Mouse (Mus musculus): ENCODE measurements around the gene Cnpy3.
"Not testable (repeated sequence)": the region's sequence is repeated elsewhere in the genome, so short reads cannot be mapped to it uniquely, and the experiment has no call there.

Gene Cnpy3

DNA sequence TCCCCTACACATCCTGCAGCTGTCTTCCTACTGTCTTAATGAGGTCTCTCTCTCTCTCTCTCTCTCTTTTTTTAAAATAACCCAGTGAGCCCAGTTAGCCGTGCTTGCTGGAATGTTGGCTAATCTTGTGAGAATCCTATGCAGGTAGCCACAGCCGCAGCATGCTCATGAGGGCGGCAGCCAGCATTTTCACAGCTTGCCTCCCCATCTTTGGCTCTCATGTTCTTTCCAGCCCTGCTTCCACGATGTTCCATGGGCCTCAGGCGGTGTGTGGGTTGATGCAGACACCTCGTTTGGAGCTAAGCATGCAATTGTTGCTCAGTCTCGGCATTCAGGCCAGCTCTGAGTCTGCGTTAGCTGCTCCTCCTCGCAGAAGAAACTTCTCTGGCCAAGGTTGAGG lies 12.9 kb upstream of the Cnpy3 start:
- in situ Hi-C loops (cut with MseI, MboI), result not testable (repeated sequence)

DNA sequence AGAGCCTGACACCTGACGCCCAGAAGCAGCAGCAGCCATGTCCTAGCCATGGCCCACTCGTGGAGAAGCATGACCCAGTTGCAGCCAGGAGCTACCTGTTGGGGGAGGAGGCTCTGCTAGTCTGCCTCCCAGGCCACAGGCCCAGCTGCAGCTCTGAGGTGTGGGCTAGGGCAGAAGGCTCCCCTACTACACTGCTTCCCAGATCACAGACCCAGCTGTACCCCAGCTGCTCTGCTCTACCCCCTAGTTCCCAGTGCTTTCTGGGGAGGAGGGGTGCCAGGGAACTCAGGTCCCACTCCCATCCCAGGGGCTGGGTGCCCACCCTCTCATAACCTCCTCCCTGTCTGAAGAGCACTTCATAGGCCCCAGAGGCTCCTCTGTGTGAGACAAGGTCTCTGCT lies 11.5 kb upstream of the Cnpy3 start, which contains the start of gene Ptcra:
Ptcra (minus strand) TSS at position 169 of the 400 bp plus-strand sequence.
- in situ Hi-C loops (cut with MseI, MboI), result no loop called here

DNA sequence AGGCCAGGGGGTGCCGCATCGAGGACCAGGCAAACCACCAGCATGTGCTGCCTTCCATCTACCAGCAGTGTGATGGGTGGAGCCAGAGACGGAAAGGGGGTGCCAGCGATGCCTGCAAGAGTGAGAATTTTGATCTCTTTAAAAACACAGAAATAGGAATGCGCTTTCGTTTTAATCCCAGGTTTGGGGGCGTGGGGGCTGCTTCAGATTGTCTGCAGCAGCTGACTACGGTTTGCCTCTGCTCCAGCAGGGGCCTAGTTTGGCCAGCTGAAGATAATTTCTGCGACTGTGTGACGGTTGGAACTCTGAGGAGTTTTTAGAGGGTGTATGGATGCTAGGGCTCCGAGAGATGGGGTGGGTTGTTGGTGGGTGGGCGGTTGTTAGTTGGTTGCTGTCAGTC lies 6.7 kb upstream of the Cnpy3 start:
- in situ Hi-C loops (cut with MseI, MboI), result no loop called here

DNA sequence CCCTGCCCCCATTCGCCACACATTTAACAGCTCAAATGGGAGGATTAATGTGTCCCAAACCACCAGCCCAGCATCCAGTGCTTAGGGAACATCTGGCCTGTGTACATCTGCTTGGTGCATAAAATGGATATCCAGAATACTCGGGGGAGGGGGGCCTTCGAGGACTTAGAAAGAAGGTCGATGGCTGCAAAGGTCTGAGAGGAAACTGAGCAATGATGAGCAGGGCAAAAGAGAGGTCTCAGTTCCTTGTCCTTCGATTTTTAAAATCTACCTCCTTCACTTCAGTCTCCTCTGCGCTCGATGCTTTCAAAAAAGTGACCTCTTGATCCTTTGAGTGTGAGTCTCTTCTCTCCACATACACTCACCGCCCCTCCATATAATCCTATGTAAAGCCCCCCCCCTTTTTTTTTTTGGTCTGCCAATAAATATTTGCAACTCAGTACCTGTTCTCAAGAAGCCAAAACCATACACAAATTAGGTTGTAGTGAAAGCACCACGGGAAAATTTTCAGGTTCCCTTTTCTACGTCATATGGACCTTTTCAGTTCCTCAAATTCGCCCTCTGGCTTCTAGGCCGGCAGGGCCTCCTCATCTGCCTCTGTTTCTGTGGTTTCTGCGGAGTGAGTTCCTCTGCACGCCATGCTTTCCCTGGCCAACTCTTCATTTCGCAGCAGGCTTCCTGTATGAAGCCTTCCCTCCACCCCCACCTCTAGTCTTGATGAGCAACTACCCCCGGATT lies 789 bp downstream of the Cnpy3 start:
- in situ Hi-C loops (cut with MseI, MboI), result no loop called here

DNA sequence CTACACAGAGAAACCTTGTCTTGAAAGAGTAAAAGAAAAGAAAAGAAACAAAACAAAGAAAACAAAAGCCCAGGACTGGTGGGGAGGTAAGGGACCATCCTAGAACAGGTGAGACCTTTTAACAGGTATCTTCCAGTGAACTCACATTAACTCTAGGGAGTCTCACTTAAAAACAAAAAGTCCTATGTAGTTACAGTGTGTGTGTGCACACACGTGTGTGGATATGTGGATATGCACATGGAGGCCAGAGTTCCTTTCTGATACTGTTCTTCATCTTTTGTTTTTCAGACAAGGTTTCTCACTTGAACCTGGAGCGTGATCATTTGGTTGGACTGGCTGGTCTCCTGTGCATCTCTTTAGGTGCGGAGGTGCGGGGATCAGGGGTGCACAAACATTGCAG lies 1.4 kb downstream of the Cnpy3 start:
- in situ Hi-C loops (cut with MseI, MboI), result no loop called here

DNA sequence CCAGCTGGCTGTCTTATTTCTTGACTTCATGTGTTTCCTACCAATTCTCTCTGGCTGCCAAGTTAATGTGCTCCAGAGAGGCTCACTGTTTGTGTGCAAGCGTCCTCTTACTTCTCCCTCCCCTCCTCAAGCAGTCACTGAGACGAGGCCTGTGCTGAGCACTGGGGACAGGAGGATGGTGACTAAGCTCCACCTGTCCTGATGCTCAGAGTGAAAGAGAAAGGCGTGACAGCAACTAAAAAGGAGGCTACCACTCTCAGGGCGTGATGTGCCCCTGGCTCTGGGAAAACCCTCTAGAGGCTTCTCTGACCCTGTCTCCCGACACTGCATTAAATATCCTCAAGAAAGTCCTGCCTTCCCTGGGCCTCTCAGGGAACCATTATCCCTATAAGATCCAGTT lies 2.7 kb downstream of the Cnpy3 start:
- in situ Hi-C loops (cut with MseI, MboI), result no loop called here

DNA sequence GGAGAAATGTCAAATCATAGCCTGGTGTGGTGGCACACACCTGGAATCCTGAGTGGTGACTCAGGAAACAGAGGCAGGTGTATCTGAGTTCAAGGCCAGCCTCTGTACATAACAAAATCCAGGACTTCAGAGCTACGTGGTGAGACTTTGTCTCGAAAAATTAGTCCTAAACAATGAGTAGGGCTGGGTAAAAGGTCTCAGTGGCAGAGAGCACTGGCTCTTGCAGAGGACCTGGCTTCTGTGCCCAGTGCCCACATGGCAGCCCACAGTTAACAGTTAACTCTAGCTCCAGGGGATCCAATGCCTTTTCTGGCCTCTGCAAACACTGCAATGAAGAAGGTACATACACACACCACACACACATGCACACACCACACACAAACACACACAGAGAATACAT lies 4.2 kb downstream of the Cnpy3 start:
- in situ Hi-C loops (cut with MseI, MboI), result no loop called here

DNA sequence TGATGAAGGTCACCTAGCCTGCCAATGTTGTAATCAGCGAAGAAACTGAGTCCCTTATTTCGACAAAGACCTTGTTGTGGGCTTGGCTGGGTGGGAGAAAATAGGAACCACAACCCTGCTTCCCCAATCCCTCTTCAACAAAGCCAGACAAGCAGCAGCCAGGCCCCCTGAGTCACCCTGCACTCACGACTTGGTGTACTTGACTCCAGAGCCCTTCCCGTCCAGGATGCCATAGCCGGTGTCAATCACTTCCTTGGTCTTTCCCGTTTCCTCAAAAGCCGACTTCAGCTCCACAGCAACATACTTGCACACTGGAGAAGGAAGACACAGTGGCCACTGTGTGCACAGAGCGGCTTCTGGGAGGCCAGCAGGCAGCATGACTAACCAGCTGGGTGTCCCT lies 4.8 kb downstream of the Cnpy3 start:
- in situ Hi-C loops (cut with MseI, MboI), result no loop called here

DNA sequence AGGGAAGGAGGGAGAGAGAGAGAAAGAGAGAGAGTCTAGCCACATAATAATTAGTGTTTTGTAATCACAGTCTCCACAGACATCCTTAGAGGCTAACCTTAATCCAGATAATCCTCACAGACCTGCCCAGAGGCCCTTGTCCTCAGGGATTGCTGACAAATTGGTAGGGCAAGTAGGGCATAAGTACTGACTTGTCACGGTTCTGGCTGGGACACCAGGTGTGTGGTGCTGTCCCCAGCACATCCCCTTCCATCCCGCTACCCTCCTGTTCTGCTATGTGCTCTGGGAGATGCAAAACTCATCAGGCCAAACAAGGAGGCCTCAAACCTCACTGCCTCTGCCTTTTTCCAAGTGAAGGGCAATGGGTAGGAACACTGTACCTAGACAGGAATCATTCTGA lies 6.5 kb downstream of the Cnpy3 start:
- in situ Hi-C loops (cut with MseI, MboI), result no loop called here

DNA sequence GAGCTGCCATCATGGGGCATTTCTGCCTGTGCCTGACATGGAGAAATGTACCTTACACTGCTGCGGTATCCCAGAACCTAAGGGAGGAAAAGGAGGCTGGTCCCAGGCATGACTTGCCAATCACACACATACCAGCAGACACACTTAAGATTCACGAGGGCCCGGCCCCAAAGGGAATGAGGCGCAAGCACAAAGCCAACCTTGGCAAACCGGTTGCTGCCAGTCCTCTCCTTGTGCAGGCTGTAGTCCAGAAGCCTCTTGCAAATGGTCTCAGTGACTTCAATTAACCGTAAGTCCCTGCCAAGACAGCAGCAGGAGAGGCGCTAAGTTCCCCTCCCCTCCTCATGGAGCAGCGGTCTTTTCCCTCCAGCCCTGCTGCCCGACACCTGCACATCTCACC lies 9.0 kb downstream of the Cnpy3 start:
- in situ Hi-C loops (cut with MseI, MboI), result no loop called here

DNA sequence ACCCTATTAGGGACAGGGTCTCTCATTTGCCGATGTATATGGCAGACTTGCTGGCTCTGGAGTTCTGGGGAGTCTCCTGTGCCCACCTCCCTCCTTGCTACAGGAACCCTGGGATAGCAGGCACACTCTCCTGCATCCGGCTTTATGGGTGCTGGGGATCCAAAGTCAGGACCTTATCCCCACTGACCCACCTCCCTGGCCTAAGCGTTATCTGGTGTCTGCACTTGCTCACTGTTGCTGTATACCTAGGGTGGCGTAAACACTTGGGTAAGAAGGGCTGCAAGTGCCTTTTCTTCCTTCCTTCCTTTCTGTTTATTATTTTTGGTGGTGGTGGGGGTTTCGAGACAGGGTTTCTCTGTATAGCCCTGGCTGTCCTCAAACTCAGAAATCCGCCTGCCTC lies 10.7 kb downstream of the Cnpy3 start:
- in situ Hi-C loops (cut with MseI, MboI), result no loop called here

DNA sequence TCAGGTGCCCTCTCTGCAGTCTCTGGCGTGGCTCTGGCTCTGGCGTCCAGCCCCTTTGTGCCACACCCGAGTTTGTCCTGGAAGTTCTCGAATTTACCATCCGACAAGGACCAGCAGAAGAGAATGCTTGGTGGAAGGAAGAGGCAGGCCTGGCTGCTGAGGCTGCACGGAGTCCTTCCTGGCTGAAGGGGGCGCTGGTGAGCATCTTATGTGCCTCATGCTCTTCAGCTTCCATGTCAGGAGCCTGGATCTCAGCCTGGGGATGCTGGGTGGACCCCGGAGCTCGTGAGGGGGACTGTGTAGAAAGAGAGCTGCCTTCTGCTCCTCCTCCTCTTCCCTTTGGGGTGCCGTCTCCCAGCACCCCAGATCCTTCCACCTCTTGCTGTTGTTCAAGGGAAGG lies 15.9 kb downstream of the Cnpy3 start:
- in situ Hi-C loops (cut with MseI, MboI), result no loop called here

DNA sequence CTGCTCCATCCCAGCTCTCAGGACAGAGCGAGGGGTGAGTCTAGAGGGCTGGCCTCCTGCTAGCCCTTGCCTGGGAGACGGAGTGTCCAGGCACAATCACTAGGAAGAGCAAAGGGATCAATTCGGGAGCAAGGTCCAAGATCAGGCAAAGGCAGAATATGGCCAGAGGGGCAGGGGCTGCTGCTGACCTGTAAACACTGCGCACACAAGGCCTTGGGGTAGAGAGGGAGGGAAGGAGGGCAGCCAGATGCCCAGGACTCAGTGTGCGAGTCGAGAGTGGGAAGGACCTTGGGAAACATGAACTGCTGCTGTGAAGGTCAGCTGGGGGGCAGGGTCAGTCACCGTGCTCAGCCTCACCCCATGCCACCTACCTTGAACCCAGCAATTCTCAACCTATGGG lies 16.7 kb downstream of the Cnpy3 start:
- in situ Hi-C loops (cut with MseI, MboI), result no loop called here

DNA sequence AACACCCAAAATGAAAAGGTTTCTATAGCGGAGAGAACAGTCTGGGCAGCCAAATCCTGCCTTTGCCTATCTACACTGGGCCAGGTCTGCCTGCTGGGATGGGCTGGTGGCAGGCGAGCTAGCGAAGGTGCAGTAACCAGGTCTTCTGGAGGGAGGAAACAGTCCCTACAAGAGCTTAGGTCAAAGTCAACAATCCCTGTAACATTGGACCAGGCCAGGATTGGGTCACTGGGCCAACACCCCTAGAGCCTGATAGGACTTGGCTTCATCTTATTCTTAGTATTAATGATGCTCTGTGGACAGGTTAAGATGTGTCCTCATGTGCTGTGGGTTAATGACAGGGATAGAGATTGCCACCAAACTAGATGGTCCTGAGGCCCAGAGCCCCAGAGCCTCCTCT lies 18.0 kb downstream of the Cnpy3 start:
- in situ Hi-C loops (cut with MseI, MboI), result no loop called here

DNA sequence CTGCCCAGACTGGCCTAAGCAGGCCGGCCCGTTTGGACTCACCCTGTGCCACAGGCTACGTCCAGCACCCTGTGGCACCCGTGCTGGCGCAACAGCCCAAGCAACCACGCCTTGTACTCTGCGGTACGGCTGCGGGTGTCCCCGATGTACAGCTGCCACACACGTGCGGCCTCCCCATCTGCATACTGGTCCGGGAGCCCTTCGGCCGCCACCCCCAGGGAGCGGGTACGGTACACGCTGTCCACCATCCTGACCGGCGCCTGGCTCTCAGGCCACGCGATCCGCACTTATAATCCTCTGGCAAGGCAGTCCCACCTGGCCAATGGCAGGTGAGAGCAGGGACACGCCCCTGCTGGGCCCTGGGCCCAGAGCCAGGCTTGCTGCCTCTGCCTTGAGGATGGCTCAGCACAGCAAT lies 23.1 kb downstream of the Cnpy3 start, which contains the start of gene Gnmt:
Gnmt (minus strand) TSS at position 265 of the 415 bp plus-strand sequence.
- in situ Hi-C loops (cut with MseI, MboI), result no loop called here

DNA sequence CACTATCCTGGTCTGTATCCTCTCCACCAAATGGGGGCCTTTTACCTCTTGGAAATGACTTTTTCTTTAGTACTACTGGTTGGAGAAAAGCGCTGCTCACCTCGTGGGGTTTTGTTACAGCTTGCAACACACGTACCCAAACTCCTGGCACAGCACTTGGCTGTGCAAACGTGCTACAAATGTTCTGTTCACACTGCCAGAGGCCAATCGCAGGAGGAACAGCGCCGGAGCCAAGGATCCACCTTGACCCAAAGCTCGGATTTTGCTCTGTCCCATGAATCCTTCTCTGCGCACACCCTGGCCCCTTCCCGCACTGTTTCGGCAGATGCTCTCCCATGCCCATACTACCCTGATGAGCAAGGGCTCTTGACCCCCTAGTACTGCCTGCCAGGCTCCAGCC lies 23.5 kb downstream of the Cnpy3 start:
- in situ Hi-C loops (cut with MseI, MboI), result no loop called here

DNA sequence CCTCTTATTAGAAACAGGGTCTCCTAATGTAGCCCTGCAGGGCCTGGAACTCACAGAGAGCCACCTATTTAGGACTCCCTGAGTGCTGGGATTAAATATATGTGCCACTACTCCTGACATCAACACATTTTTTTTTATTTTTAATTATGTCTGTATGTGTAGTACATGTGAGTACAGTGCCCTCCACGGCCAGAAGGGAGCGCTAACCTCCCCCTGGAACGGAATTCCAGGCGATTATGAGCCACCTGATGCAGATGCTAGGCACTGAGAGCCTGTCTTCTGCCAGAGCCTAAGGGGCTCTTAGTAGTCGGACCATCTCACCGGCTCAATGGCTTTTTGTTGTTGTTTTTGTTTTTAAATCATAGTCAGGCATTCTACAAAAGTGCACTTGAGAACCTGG lies 24.0 kb downstream of the Cnpy3 start:
- in situ Hi-C loops (cut with MseI, MboI), result no loop called here

DNA sequence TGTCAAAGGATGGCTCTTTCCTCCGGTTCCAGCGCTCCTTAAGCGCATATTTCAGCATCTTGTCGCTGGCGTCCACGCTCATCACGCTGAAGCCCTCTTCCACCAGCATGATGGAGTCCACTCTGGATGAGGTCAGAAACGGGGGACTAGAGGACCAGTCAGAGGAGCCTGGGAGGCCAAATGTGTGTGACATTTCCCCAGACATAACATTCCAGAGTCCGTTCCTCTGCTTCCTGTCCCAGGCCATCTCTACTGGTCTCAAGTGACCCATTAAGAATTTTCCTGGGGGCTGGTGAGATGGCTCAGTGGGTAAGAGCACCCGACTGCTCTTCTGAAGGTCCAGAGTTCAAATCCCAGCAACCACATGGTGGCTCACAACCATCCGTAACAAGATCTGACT lies 24.7 kb downstream of the Cnpy3 start:
- in situ Hi-C loops (cut with MseI, MboI), result no loop called here

DNA sequence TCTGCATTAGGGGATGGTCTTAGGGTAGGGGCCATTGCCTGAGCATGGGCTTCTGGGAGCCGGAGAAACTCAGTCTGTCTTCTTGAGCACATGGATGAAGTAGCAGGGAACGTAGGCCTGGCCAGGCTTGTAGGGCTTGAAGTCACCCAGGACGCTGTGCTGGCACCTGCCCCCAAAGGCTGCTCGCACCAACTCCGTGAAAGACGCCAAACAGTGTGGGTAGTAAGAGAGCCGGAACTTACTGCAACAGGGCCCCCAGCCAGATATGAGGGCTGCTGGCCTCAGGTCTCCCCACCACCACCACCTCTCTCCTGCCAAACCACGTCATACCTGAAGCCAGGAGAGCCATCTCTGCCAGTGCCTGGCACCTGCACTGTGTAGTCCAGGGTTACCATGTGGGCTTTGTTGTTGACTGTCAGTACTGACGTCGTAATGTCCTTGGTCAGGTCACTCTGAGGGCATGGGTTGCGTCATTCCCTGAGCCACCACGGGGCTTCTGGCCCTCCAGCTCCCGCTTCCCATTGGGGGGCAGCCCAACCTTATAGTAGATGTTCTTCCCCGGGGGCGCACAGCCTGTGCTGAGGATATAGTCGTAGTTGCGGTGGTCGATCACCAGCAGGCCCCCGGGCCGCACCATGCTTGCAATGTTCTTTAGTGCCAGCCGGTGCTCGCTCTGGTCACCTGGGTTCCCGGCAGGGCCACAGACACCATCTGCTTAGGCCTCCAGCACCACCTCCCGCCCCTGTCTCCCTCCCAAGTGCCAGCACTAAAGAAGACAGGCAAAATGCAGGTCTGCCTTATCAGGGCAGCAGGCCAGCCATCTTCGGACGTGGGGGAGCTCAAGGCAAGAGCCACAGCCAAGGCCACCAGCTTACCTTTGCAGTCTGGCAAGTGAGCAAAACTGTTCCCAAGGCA lies 26.0 kb downstream of the Cnpy3 start:
- in situ Hi-C loops (cut with MseI, MboI), result no loop called here

DNA sequence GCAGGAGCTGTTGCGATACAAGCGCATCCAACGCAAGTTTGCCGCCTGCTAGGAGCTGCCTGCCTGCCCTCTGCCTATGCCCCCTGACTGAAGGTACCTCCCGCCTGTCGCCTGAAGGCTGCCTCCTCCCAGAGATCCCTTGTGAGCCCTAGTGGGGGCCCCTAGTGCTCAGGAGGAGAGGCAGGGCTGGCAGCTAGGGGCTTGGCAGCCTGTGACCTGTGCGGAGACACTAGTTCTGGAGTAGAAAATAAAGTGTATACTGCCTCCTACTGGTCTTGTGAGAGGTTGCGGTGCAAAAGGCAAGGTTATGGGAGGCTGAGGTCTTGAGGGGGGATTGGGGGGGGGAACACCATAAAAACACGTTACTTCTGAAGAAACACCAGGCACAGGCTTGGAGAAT lies 26.7 kb downstream of the Cnpy3 start:
- in situ Hi-C loops (cut with MseI, MboI), result no loop called here

DNA sequence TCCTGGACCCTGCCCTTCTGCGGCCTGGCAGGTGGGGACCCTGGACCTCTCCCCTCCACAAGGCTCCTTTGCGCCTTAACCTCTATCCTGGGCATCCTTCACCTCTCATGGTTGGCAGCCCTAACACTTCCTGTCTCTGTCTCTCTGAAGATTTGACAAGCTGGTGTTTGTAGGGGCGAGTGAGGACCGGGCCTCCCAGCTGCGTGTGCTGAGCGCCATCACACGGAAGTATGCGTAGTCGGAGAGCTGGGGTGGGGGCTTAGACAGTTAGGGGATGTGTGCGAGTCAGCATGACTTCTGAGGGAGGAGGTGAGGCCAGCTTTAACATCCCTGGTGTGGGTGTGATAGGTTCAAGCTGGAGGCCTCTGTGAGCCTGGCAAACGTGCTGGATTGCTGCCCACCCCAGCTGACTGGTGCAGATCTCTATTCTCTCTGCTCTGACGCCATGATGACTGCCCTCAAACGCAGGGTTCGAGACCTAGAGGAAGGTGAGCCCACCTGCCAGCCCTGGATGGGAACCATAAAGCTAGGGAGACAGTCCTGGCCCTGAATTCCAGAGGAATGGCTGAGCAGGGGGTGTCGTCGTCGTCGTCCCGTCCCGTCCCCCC lies 27.4 kb downstream of the Cnpy3 start:
- in situ Hi-C loops (cut with MseI, MboI), result no loop called here

DNA sequence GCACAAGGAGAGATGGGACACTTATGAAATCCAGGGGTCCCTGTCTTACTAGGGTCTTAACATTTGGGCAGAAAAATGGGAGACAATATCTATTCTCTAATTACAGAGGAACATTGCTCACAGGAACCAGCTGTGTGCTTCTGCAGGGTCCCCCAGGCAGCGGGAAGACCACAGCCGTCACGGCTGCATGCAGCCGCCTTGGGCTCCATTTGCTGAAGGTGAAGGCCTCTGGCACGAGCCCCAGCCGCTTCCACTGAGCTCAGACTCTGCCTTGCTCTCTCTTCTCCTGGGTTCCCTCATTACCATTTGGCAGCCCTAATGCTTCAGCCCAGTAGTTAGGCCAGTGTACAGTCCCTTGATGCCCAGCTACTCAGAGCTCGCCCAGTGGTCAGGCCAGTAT lies 30.9 kb downstream of the Cnpy3 start:
- in situ Hi-C loops (cut with MseI, MboI), result no loop called here

Data from mouse trophoblast stem cell (cell line).